Mouse (Mus musculus): ENCODE data around the gene Pip5k1c.

Gene Pip5k1c

GRCm38 (mm10) chr10:81321436-81321835 is 28.7 kb downstream of the Pip5k1c start:
- no peak for DNase-seq (ENCODE audit: extremely low spot score, low read depth, low spot score)

- no peak for DNase-seq (ENCODE audit: extremely low spot score, low read depth, low spot score)
Observed at GRCm38 (mm10) chr10:81322444-81322843, 29.7 kb downstream of the Pip5k1c start.

GRCm38 (mm10) chr10:81323141-81323775 is 30.5 kb downstream of the Pip5k1c start:
- DNase-seq (ENCODE audit: extremely low spot score, low read depth, low spot score), result no peak

- DNase-seq (ENCODE audit: extremely low spot score, low read depth, low spot score), result no peak
Observed at GRCm38 (mm10) chr10:81323791-81324530, 31.2 kb downstream of the Pip5k1c start.

GRCm38 (mm10) chr10:81325176-81325575 is 32.4 kb downstream of the Pip5k1c start:
- no peak for DNase-seq (ENCODE audit: extremely low spot score, low read depth, low spot score)

GRCm38 (mm10) chr10:81325781-81326180 is 33.0 kb downstream of the Pip5k1c start:
- no peak for DNase-seq (ENCODE audit: extremely low spot score, low read depth, low spot score)

- no peak for DNase-seq (ENCODE audit: extremely low spot score, low read depth, low spot score)
Observed at GRCm38 (mm10) chr10:81326858-81327257, 34.1 kb downstream of the Pip5k1c start.

GRCm38 (mm10) chr10:81327959-81328358 is 35.2 kb downstream of the Pip5k1c start:
- DNase-seq (ENCODE audit: extremely low spot score, low read depth, low spot score), result no peak

GRCm38 (mm10) chr10:81328386-81328785 is 35.6 kb downstream of the Pip5k1c start, which contains the start of gene Tbxa2r:
Gene Tbxa2r (plus strand): TSS chr10:81328731.
- no peak for DNase-seq (ENCODE audit: extremely low spot score, low read depth, low spot score)

GRCm38 (mm10) chr10:81329194-81329975 is 36.6 kb downstream of the Pip5k1c start:
- DNase-seq (ENCODE audit: extremely low spot score, low read depth, low spot score), result no peak

- DNase-seq (ENCODE audit: extremely low spot score, low read depth, low spot score), result no peak
Observed at GRCm38 (mm10) chr10:81330007-81330406, 37.2 kb downstream of the Pip5k1c start.

GRCm38 (mm10) chr10:81332277-81332676 is 39.5 kb downstream of the Pip5k1c start:
- DNase-seq (ENCODE audit: extremely low spot score, low read depth, low spot score), result no peak

GRCm38 (mm10) chr10:81334324-81334723 is 41.6 kb downstream of the Pip5k1c start:
- no peak for DNase-seq (ENCODE audit: extremely low spot score, low read depth, low spot score)

- DNase-seq (ENCODE audit: extremely low spot score, low read depth, low spot score), result no peak
Observed at GRCm38 (mm10) chr10:81335393-81336340, 42.9 kb downstream of the Pip5k1c start.

- DNase-seq (ENCODE audit: extremely low spot score, low read depth, low spot score), result no peak
Observed at GRCm38 (mm10) chr10:81336558-81336957, 43.8 kb downstream of the Pip5k1c start.

- DNase-seq (ENCODE audit: extremely low spot score, low read depth, low spot score), result no peak
Observed at GRCm38 (mm10) chr10:81340551-81341332, 48.0 kb downstream of the Pip5k1c start.

GRCm38 (mm10) chr10:81341333-81341949 is 48.7 kb downstream of the Pip5k1c start:
- no peak for DNase-seq (ENCODE audit: extremely low spot score, low read depth, low spot score)

- DNase-seq (ENCODE audit: extremely low spot score, low read depth, low spot score), result no peak
Observed at GRCm38 (mm10) chr10:81342686-81343505, 50.1 kb downstream of the Pip5k1c start, which contains the start of gene Gipc3. Gene Gipc3 (minus strand): TSS chr10:81343266.

All from hindlimb bud, embryonic 11.5 days (tissue).